Mouse (Mus musculus): ENCODE data around the gene Pin1rt1. TPM values are rescaled to one million over a fixed set of nuclear protein-coding genes. Genes with fewer than 3 reads are reported as not detected.
A peak's percentile ranks its signal among the peaks of the same experiment; 100 is the strongest.

Gene Pin1rt1
- total RNA-seq, 2 experiments from 2014 or later, result not detected

DNA sequence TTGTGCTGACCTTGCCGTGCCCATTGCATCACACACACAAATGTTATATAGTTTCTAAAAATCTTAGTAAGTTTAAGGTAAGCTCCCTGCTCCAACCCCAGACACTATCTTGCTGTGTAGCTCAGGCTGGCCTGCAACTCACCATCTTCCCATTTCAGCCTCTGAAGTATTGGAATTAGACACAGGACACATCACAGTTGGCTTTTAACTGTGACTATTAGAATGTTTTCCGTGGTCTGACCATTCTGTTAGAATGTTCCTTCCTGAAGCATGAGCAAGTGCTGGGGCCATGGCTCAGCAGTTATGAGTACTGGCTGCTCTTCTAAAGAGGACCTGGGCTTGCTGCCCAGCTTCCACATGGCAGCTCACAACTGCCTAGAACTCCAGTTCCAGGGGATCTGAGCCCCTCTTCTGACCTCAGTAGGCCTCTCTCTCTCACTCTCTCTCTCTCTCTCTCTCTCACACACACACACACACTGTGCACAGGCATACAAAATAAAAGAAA, 1.1 kb upstream of the Pin1rt1 start:
- no peak for DNase-seq (ENCODE audit: extremely low spot score in 1 of 2, low spot score in 2 of 2)
- intact Hi-C loops (cut with DNase I), result no loop called here

- intact Hi-C loops (cut with DNase I), result no loop called here
- DNase-seq (ENCODE audit: extremely low spot score in 1 of 2, low spot score in 2 of 2), result peak in 1 of 2 experiments; percentile 26
These were observed 1.9 kb downstream of the Pin1rt1 start for GRCm38 (mm10) chr2:104714254-104714691.

GRCm38 (mm10) chr2:104712486-104712809, 3.7 kb downstream of the Pin1rt1 start:
- DNase-seq (ENCODE audit: extremely low spot score in 1 of 2, low spot score in 2 of 2), result no peak
- intact Hi-C loops (cut with DNase I), result no loop called here

DNA sequence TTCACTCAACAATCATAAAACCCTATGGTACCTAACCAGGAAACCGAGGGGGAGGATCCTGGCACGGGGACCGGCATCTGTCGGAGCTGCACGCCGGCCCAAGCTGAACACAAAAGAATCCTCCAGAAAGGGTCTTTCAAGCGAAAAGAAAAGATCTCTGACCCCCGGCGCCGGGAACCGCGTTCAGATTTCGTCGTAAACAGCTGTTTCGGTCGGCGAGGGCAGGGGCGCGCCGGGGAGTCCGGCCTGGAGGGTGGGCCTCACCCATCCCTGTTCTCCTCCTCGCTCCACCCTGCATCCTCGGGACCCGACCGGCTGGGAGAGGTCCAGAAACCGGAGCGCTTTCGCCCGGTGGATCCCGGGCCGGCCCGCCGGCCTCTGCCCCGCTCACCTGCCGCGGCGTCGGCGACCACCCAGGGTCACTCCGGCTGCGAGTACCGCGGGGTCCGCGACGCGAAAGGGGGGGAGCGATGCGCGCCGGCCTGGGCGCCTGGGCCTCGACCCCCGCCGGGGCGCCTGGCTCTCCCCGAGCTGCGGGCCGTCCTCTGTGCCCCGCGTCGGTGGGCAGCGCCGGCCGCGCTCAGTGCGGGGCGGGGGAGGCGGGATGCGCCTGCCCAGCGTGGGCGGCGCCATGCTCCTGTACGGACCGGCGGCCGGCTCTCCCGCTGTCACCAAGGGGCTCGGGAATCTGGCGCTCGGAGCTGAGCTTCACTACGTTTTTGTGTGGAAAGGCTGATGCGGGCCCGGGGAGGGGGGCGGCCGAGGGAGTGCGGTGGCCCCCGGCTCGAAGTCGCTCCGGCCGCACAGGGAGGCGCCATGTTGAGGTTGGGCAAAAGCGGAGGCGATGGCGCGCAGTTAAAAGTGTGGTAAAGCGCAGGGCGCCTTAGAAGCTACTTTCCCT, 4.3 kb downstream of the Pin1rt1 start, which contains the start of gene Tcp11l1:
Gene Tcp11l1, minus strand, starts transcription at position 585 of the 901 bp plus-strand sequence.
- intact Hi-C loops (cut with DNase I), result no loop called here
- DNase-seq (ENCODE audit: extremely low spot score in 1 of 2, low spot score in 2 of 2), result peak; percentile 46 to 76

DNA sequence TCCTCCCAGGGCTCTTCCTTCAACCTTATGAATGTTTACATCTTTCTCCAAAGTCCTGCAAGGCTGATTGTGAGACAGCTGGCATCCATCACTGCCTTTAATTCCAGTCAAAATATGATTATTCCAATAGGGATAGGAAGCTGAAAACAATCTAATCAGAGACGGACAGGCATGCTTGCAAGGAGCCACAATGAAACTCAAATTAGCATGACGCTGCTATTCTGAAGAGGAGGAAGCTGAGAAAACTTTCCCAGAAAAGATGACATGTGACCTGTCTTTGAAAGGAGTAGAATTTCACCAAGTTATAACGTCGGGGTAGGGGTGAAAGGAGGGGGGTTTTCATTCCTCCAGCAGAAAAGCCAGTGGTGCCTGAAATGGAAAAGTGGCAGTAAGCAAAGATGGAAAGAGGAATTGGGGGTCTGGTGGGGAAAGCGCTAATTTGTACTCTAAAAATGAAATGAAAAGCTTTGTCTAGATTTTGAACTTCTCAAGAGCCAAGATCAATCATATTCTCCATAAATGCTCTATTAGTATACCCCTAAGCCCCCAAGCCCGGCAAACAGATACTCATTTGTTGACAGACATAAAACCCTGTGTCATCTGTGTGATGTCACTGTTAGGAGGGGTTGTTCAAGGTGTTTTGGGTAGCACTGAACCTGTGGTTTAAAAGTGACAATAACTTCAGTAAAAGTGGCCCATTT, 5.4 kb downstream of the Pin1rt1 start:
- DNase-seq (ENCODE audit: extremely low spot score in 1 of 2, low spot score in 2 of 2), result no peak
- intact Hi-C loops (cut with DNase I), result no loop called here

GRCm38 (mm10) chr2:104709786-104710337, 6.3 kb downstream of the Pin1rt1 start:
- DNase-seq (ENCODE audit: extremely low spot score in 1 of 2, low spot score in 2 of 2), result no peak
- intact Hi-C loops (cut with DNase I), result no loop called here

GRCm38 (mm10) chr2:104704355-104704754, 11.8 kb downstream of the Pin1rt1 start:
- intact Hi-C loops (cut with DNase I), result no loop called here
- DNase-seq (ENCODE audit: extremely low spot score in 1 of 2, low spot score in 2 of 2), result no peak

- intact Hi-C loops (cut with DNase I), result no loop called here
- no peak for DNase-seq (ENCODE audit: extremely low spot score in 1 of 2, low spot score in 2 of 2)
These were observed 13.0 kb downstream of the Pin1rt1 start for GRCm38 (mm10) chr2:104703158-104703557.

- intact Hi-C loops (cut with DNase I), result no loop called here
- DNase-seq (ENCODE audit: extremely low spot score in 1 of 2, low spot score in 2 of 2), result no peak
These were observed 16.5 kb downstream of the Pin1rt1 start for GRCm38 (mm10) chr2:104699659-104700058.

DNA sequence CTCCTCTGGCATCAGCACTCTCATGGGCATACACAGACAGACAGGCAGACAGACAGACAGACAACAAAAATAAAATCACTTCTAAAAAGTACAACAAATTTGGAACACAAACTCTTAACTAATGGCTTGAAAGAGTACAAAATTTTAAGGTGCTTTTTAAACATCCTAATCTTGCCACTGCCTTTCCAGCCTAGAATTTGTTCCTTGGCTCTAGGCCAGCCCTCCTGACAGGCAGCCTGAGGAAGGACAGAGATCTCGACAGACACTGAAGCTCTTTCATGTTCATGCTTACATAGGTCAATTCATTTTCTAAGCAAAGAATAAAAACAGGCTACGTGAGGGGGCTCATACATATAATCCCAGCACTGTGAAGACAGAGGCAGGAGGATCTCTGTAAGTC, 23.6 kb downstream of the Pin1rt1 start:
- no peak for DNase-seq (ENCODE audit: extremely low spot score in 1 of 2, low spot score in 2 of 2)
- intact Hi-C loops (cut with DNase I), result no loop called here

- no peak for DNase-seq (ENCODE audit: extremely low spot score in 1 of 2, low spot score in 2 of 2)
- intact Hi-C loops (cut with DNase I), result no loop called here
These were observed 25.5 kb downstream of the Pin1rt1 start for GRCm38 (mm10) chr2:104690720-104691119.

- no peak for DNase-seq (ENCODE audit: extremely low spot score in 1 of 2, low spot score in 2 of 2)
- intact Hi-C loops (cut with DNase I), result loop anchor here (5.0 kb wide), 2 partner anchors 64 to 544 kb away; no protein-coding TSS in a partner anchor
These were observed 27.5 kb downstream of the Pin1rt1 start for GRCm38 (mm10) chr2:104688724-104689123.

DNA sequence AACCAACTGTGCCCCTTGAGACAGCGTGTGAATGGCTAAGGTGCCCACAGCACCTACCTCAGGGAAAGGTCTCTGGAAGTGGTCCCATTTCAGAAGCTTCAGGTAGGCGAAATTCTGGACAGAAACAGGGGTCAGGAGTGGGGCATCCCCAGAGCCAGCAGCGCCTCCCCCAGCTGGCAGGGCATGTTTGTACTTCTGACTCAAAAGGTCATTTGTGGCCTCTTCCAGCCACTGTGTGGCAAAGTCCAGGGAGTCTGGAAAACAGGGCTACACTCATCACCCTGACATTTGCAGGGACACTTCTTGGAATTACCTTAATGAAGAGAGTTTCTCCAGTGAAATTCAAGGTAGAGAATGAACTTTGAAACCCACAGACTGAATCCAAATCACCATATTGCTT, 27.9 kb downstream of the Pin1rt1 start:
- intact Hi-C loops (cut with DNase I), result loop anchor here (5.0 kb wide), 2 partner anchors 64 to 544 kb away; no protein-coding TSS in a partner anchor
- no peak for DNase-seq (ENCODE audit: extremely low spot score in 1 of 2, low spot score in 2 of 2)

GRCm38 (mm10) chr2:104687261-104687660, 28.9 kb downstream of the Pin1rt1 start:
- intact Hi-C loops (cut with DNase I), result loop anchor here (5.0 kb wide), 2 partner anchors 65 to 545 kb away; no protein-coding TSS in a partner anchor
- DNase-seq (ENCODE audit: extremely low spot score in 1 of 2, low spot score in 2 of 2), result no peak

GRCm38 (mm10) chr2:104685418-104685817, 30.8 kb downstream of the Pin1rt1 start:
- peak; percentile 71 to 82 for DNase-seq (ENCODE audit: extremely low spot score in 1 of 2, low spot score in 2 of 2)
- intact Hi-C loops (cut with DNase I), result loop anchor here (1.0 to 5.0 kb wide), 3 partner anchors 67 to 547 kb away; no protein-coding TSS in a partner anchor

GRCm38 (mm10) chr2:104684771-104685170, 31.4 kb downstream of the Pin1rt1 start:
- intact Hi-C loops (cut with DNase I), result loop anchor here (1.0 to 5.0 kb wide), 3 partner anchors 68 to 548 kb away; no protein-coding TSS in a partner anchor
- no peak for DNase-seq (ENCODE audit: extremely low spot score in 1 of 2, low spot score in 2 of 2)

GRCm38 (mm10) chr2:104677326-104677725, 38.9 kb downstream of the Pin1rt1 start:
- DNase-seq (ENCODE audit: extremely low spot score in 1 of 2, low spot score in 2 of 2), result no peak
- intact Hi-C loops (cut with DNase I), result no loop called here

DNA sequence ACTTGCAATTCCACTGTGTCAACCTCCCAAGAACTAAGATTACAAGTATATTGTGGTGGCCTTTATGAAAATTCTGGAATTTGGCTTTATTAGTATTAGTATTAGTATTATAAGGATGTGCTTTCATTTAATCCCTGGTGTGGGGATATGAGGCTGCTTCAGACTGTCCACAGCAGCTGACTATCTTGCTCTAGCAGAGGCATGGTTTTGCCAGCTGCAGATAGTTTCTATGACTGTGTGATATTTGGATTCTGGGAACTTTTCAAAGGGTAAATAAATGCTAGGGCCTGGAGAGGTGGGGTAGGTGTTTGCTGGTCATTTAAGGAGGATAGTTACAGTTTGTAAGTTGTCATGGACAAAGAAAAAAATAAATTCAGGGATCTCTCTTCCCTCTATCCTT, 44.5 kb downstream of the Pin1rt1 start:
- intact Hi-C loops (cut with DNase I), result no loop called here

DNA sequence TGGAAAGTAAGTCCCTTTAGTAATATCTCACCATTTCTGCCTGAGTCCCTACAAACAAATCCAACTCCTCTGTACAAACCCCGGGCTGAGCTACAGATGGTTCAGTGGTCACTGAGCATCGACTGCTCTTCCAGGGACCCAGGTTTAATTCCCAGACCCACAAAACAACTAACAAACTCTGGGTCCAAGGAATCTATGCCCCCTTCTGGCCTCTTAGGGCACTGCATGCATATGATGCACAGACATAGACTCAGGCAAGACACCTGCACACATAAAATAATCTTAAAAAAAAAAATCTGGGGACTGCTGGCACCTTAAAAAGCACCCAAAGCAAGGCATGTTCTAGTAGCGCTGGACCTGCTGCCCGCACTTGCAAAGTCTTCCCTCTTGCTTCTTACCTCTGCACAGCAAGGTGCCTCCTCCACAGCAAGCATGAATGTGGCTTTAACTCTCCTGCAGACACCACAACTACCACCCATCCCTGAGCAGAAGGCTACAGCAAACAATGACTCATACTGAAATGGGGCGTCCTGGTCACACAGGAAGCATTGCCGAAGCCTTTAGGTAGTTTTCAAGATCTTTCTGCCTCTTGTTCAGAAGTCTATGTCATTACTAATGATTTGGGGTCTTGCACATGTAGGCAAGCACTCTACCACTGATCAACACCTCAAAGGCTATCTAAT, 46.9 kb downstream of the Pin1rt1 start:
- no peak for DNase-seq (ENCODE audit: extremely low spot score in 1 of 2, low spot score in 2 of 2)
- intact Hi-C loops (cut with DNase I), result no loop called here

More for the DNA sequence above, 44.5 kb downstream of the Pin1rt1 start:
- no peak for DNase-seq (ENCODE audit: extremely low spot score in 1 of 2, low spot score in 2 of 2)

All from left cerebral cortex, postnatal 10 days (tissue).